Comparison of ENCODE assay signal across 24 mouse cellular contexts in the genomic region with DNA sequence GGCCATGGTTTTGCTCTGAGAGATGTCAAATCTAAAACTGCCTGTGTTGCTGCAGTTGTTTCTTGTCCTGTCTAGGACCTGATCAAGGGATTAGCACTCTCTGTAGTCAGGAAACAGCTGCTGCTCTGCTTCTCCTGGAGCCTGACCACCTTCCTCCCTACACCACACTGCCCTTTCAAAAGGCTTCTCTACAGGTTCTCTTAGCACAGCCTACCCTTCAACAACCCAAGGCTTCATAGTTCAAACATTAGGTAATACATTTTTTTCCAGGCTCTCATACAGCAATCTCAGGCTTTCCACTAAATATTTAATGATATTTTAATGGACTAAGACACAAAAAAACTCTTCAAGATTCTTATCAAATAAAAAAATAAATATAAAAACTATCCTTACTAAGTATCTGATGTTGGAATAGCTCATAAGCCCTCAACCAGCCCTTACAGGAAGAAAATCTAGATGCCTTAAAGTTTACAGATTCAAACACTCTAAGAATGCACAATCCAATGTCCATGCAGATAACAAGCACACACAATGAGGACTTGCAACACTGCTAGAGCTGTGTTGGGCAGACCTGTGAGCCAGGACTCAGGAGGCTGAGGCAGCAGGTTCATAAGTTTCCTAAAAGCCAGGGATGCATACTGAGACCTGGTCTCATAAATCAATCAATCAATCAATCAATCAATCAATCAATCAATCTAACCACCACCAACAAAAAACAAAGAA. TPM values are rescaled to one million over a fixed set of nuclear protein-coding genes. Genes with fewer than 3 reads are reported as not detected.
DNase-seq lines count a peak whose midpoint lies in the region; ATAC-seq and TF ChIP-seq lines count a peak whose summit lies in the region.
"Had no signal": no experiment of that assay in that cellular context is flagged by ENCODE, and none has a peak within 500 bp of the region (broad histone marks: within the 10 kb centered on the region; RNA-seq: fewer than 3 reads in every experiment).

No protein-coding gene starts in this region.

- H3K9ac ChIP-seq in heart, embryonic 15.5 days: no peak overlapping the region
- H3K9ac ChIP-seq in heart, embryonic 12.5 days: no peak overlapping the region
- no peak overlapping the region for H3K9ac ChIP-seq in liver, postnatal 0 days (replicated peaks)
- no peak overlapping the region for H3K9ac ChIP-seq in liver, embryonic 11.5 days (ENCODE audit: low read depth, low read length)
- no peak overlapping the region for H3K9ac ChIP-seq in midbrain, embryonic 11.5 days (ENCODE audit: low read length)
- no peak overlapping the region for H3K9ac ChIP-seq in midbrain, embryonic 14.5 days (replicated peaks; ENCODE audit: low read length)
- H3K9ac ChIP-seq: embryonic facial prominence, embryonic 12.5 days; forebrain, postnatal 0 days; hindbrain, embryonic 15.5 days; limb, embryonic 12.5 days; liver, embryonic 15.5 days had no signal

- no peaks in the 10 kb centered on the region for H3K36me3 ChIP-seq in heart, embryonic 15.5 days
- peaks cover 11% of the 10 kb centered on the region for H3K36me3 ChIP-seq in heart, embryonic 12.5 days
- H3K36me3 ChIP-seq in liver, postnatal 0 days (replicated peaks; ENCODE audit: insufficient read depth, low read length): no peaks in the 10 kb centered on the region
- no peaks in the 10 kb centered on the region; the same call in 1 of the 2 replicates for H3K36me3 ChIP-seq in liver, embryonic 11.5 days (ENCODE audit: control insufficient read depth, insufficient read depth, low read length)
- peaks cover 2% of the 10 kb centered on the region; the same call in 1 of the 2 replicates for H3K36me3 ChIP-seq in midbrain, embryonic 11.5 days (ENCODE audit: control insufficient read depth, insufficient read depth, low read length)
- no peaks in the 10 kb centered on the region for H3K36me3 ChIP-seq in midbrain, embryonic 14.5 days (ENCODE audit: control insufficient read depth, insufficient read depth, low read length)
- H3K36me3 ChIP-seq: embryonic facial prominence, embryonic 12.5 days; hindbrain, embryonic 15.5 days; limb, embryonic 12.5 days; liver, embryonic 15.5 days had no signal

- peaks cover 10% of the 10 kb centered on the region for H3K4me1 ChIP-seq in heart, embryonic 15.5 days (replicated peaks)
- H3K4me1 ChIP-seq in heart, embryonic 12.5 days (replicated peaks): peaks cover 11% of the 10 kb centered on the region
- H3K4me1 ChIP-seq in liver, postnatal 0 days (ENCODE audit: insufficient read depth): peaks cover 7% of the 10 kb centered on the region; the same call in 1 of the 2 replicates
- no peaks in the 10 kb centered on the region for H3K4me1 ChIP-seq in liver, embryonic 11.5 days (replicated peaks; ENCODE audit: control insufficient read depth, insufficient read depth, low read length)
- peaks cover under 1% of the 10 kb centered on the region; the same call in 1 of the 2 replicates for H3K4me1 ChIP-seq in midbrain, embryonic 11.5 days (ENCODE audit: control insufficient read depth, insufficient read depth, low read length)
- no peaks in the 10 kb centered on the region for H3K4me1 ChIP-seq in midbrain, embryonic 14.5 days (ENCODE audit: control insufficient read depth, insufficient read depth, low read length)
- H3K4me1 ChIP-seq: embryonic facial prominence, embryonic 12.5 days had no signal

- no peak overlapping the region for H3K4me2 ChIP-seq in heart, embryonic 15.5 days
- no peak overlapping the region for H3K4me2 ChIP-seq in heart, embryonic 12.5 days
- H3K4me2 ChIP-seq in liver, postnatal 0 days (ENCODE audit: low read depth, low read length): no peak overlapping the region
- no peak overlapping the region for H3K4me2 ChIP-seq in liver, embryonic 11.5 days
- no peak overlapping the region for H3K4me2 ChIP-seq in midbrain, embryonic 11.5 days
- H3K4me2 ChIP-seq in midbrain, embryonic 14.5 days (ENCODE audit: low read length): no peak overlapping the region
- H3K4me2 ChIP-seq: embryonic facial prominence, embryonic 12.5 days; hindbrain, embryonic 15.5 days; limb, embryonic 12.5 days; liver, embryonic 15.5 days had no signal

- H3K9me3 ChIP-seq in heart, embryonic 15.5 days (replicated peaks): no peaks in the 10 kb centered on the region
- H3K9me3 ChIP-seq in heart, embryonic 12.5 days (replicated peaks): no peaks in the 10 kb centered on the region
- H3K9me3 ChIP-seq in liver, postnatal 0 days (ENCODE audit: low read length): no peaks in the 10 kb centered on the region
- no peaks in the 10 kb centered on the region for H3K9me3 ChIP-seq in liver, embryonic 11.5 days (ENCODE audit: control insufficient read depth, low read length)
- no peaks in the 10 kb centered on the region for H3K9me3 ChIP-seq in midbrain, embryonic 11.5 days (ENCODE audit: control insufficient read depth, low read length)
- H3K9me3 ChIP-seq in midbrain, embryonic 14.5 days (ENCODE audit: control insufficient read depth, low read length): no peaks in the 10 kb centered on the region
- H3K9me3 ChIP-seq: embryonic facial prominence, embryonic 12.5 days; hindbrain, embryonic 15.5 days; limb, embryonic 12.5 days; liver, embryonic 15.5 days had no signal

- TF ChIP-seq CTCF in liver, postnatal 0 days (IDR thresholded peaks at IDR 0.05; ENCODE audit: low read depth): no peak

- ATAC-seq in heart, embryonic 15.5 days (replicated peaks; ENCODE audit: insufficient number of reproducible peaks, insufficient read depth, low FRiP score, low read depth): no peak
- no peak for ATAC-seq in heart, embryonic 12.5 days (ENCODE audit: insufficient number of reproducible peaks, low FRiP score)
- peak; percentile 45; the same call in 1 of the 2 replicates for ATAC-seq in liver, postnatal 0 days
- ATAC-seq in liver, embryonic 11.5 days (replicated peaks; ENCODE audit: low FRiP score): no peak
- ATAC-seq in midbrain, embryonic 11.5 days (ENCODE audit: low FRiP score): no peak
- no peak for ATAC-seq in midbrain, embryonic 14.5 days (ENCODE audit: low FRiP score, low TSS enrichment)
- ATAC-seq: forebrain, postnatal 0 days; midbrain, embryonic 16.5 days had no signal

- H3K27me3 ChIP-seq in heart, embryonic 15.5 days: no peaks in the 10 kb centered on the region
- no peaks in the 10 kb centered on the region for H3K27me3 ChIP-seq in heart, embryonic 12.5 days (replicated peaks)
- no peaks in the 10 kb centered on the region for H3K27me3 ChIP-seq in liver, postnatal 0 days (ENCODE audit: insufficient read depth, low read length)
- no peaks in the 10 kb centered on the region for H3K27me3 ChIP-seq in liver, embryonic 11.5 days (replicated peaks; ENCODE audit: control insufficient read depth, insufficient read depth, low read length)
- no peaks in the 10 kb centered on the region for H3K27me3 ChIP-seq in midbrain, embryonic 11.5 days (ENCODE audit: control insufficient read depth, insufficient read depth, low read length)
- no peaks in the 10 kb centered on the region for H3K27me3 ChIP-seq in midbrain, embryonic 14.5 days (ENCODE audit: control insufficient read depth, insufficient read depth, low read length)
- H3K27me3 ChIP-seq: embryonic facial prominence, embryonic 12.5 days; hindbrain, embryonic 15.5 days; limb, embryonic 12.5 days; liver, embryonic 15.5 days had no signal

- DNase-seq in liver, postnatal 0 days: no peak
- DNase-seq in liver, embryonic 11.5 days (ENCODE audit: low spot score): no peak
- DNase-seq in midbrain, embryonic 11.5 days (ENCODE audit: low spot score, missing footprints): peak; percentile 57
- DNase-seq in midbrain, embryonic 14.5 days: no peak
- DNase-seq in heart, adult 8-10 months (ENCODE audit: low spot score): no peak
- DNase-seq: adrenal gland, postnatal 10 days; cerebellum, adult 18-20 months; cerebellum, postnatal 14 days; forebrain, postnatal 0 days; gastrocnemius, postnatal 25 days; heart, adult 18-20 months; heart, postnatal 36 days; kidney, postnatal 14 days; layer of hippocampus, postnatal 36 days; thymus, adult 18-20 months; thymus, postnatal 36 days had no signal

- H3K4me3 ChIP-seq in heart, embryonic 15.5 days: no peak overlapping the region
- no peak overlapping the region for H3K4me3 ChIP-seq in heart, embryonic 12.5 days
- H3K4me3 ChIP-seq in liver, postnatal 0 days (ENCODE audit: low read depth, low read length): no peak overlapping the region
- H3K4me3 ChIP-seq in liver, embryonic 11.5 days (ENCODE audit: low read depth, low read length): no peak overlapping the region
- H3K4me3 ChIP-seq in midbrain, embryonic 11.5 days (ENCODE audit: low read depth, low read length): no peak overlapping the region
- H3K4me3 ChIP-seq in midbrain, embryonic 14.5 days (replicated peaks; ENCODE audit: low read depth, low read length): no peak overlapping the region
- H3K4me3 ChIP-seq: embryonic facial prominence, embryonic 12.5 days; hindbrain, embryonic 15.5 days; layer of hippocampus, adult 2 months; limb, embryonic 12.5 days; liver, embryonic 15.5 days had no signal

- TF ChIP-seq EP300 in liver, postnatal 0 days (IDR thresholded peaks at IDR 0.05; ENCODE audit: low read depth): no peak

- 0 out of 2 replicates have a peak overlapping the region, but pooled peaks have one; percentile 44 for H3K27ac ChIP-seq in heart, embryonic 15.5 days
- H3K27ac ChIP-seq in heart, embryonic 12.5 days (ENCODE audit: poor library complexity, severe bottlenecking): no peak overlapping the region
- no peak overlapping the region for H3K27ac ChIP-seq in liver, postnatal 0 days (ENCODE audit: low read depth)
- H3K27ac ChIP-seq in liver, embryonic 11.5 days (ENCODE audit: low read depth, low read length): no peak overlapping the region
- no peak overlapping the region for H3K27ac ChIP-seq in midbrain, embryonic 11.5 days (ENCODE audit: low read depth, low read length)
- no peak overlapping the region for H3K27ac ChIP-seq in midbrain, embryonic 14.5 days (replicated peaks; ENCODE audit: low read depth, low read length)
- H3K27ac ChIP-seq: embryonic facial prominence, embryonic 12.5 days; hindbrain, embryonic 15.5 days; layer of hippocampus, adult 2 months; limb, embryonic 12.5 days had no signal

RNA-seq across cellular contexts. Expression of a gene that starts 7.5 kb away (rescaled TPM):
- polyA plus RNA-seq in heart, embryonic 15.5 days (2015; fragmentation: Nextera tagmentation; extraction: Ambion mirVana): 9.5 and 14.4 TPM in 2 replicates
- 22.2 and 23.6 TPM in 2 replicates for polyA plus RNA-seq in heart, embryonic 12.5 days (2016; fragmentation: Nextera tagmentation; extraction: Ambion mirVana)
- 25.5 and 27.4 TPM in 2 replicates for polyA plus RNA-seq in liver, postnatal 0 days (2015; fragmentation: Nextera tagmentation; extraction: Ambion mirVana)
- polyA plus RNA-seq in liver, embryonic 11.5 days (2014; fragmentation: Nextera tagmentation; extraction: Ambion mirVana): 26.2 and 29.0 TPM in 2 replicates
- 48.9 and 50.0 TPM in 2 replicates for polyA plus RNA-seq in midbrain, embryonic 11.5 days (2014; fragmentation: Nextera tagmentation; extraction: Ambion mirVana)
- 16.7 and 23.5 TPM in 2 replicates for polyA plus RNA-seq in midbrain, embryonic 14.5 days (2014; fragmentation: Nextera tagmentation; extraction: Ambion mirVana)
- total RNA-seq in heart, adult 8-10 months (2022): 1 to 10 TPM; 5.4 to 7.5 (median 5.8) TPM
